Mouse (Mus musculus): ENCODE data around the gene Mrpl22. TPM values are rescaled to one million over a fixed set of nuclear protein-coding genes. Genes with fewer than 3 reads are reported as not detected.

The Mrpl22 gene
- 96.2 and 101 TPM in 2 replicates for polyA plus RNA-seq (2014; fragmentation: Nextera tagmentation; extraction: Ambion mirVana)

DNA sequence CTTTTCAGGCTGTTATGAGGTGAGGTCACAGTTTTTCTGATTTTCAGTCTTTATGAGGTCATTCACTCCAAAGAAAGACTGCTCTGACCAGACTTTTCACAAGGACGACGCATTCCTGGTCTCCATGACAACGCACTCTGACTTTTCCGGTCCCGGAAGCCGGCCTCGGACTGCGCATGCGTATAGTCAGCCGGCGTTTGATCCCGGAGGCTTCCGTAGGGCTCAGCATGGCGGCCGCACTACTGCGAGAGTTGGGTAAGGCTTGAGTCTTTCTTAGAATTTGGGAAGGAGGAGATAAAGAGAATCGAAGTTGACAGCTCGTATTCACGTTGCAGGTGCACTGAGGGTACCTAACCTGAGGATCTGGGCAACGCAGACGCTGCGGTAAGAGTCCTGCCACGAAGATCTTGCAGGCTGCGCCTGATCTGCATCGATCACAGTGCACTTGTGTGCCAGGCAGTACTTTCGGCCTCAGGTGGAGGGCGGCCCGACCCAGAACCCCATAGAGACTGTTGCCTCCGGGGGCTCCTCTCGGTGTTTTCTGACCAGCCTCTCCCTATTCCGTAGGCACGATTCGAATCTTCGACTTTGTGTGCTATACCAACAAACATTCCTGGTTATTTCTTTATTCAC lies at the start of gene Mrpl22:
Mrpl22 (plus strand) TSS at position 203 of the 633 bp plus-strand sequence.
- WGBS, result under 1% methylated on average over 34 of the region's 34 CpGs
- H3K9ac ChIP-seq (replicated peaks; ENCODE audit: low read depth, low read length), result peak within 1 kb of the TSS; percentile 68
- H3K27me3 ChIP-seq (ENCODE audit: control insufficient read depth, insufficient read depth, low read length), result no peaks in the 10 kb centered on the region
- H3K9me3 ChIP-seq (ENCODE audit: control insufficient read depth, low read length), result no peaks in the 10 kb centered on the region
- H3K4me1 ChIP-seq (ENCODE audit: control insufficient read depth, insufficient read depth, low read length), result peaks cover 17% of the 10 kb centered on the region
- peaks cover 15% of the 10 kb centered on the region for H3K36me3 ChIP-seq (ENCODE audit: control insufficient read depth, insufficient read depth, low read length)
- H3K4me3 ChIP-seq (ENCODE audit: low read depth, low read length), result peak within 1 kb of the TSS; percentile 72
- peak; percentile 65 for ATAC-seq (ENCODE audit: low read depth)
- H3K27ac ChIP-seq (ENCODE audit: low read depth, low read length), result peak within 1 kb of the TSS; percentile 62; the same call in 1 of the 2 replicates
- H3K4me2 ChIP-seq (ENCODE audit: low read depth, low read length), result peak within 1 kb of the TSS; percentile 87

DNA sequence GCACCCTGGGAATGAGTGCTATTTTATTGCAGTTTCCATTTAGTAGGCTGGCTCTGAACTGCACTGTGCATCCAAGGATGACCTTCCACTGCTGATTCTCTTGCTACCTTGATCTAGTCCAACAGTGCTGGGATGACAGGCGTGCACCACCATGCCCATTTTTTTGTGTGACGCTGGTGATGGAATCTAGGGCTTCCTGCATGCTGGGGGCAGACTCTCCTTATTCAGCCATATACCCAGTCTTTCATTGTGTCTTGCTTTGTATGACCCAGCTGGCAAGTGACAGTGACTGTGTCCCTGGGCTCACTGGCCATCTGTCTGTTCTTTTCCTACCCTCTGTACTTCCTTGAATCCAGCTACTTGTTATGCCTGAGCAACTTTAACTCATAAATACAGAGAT lies 47.8 kb upstream of the Mrpl22 start:
- Histone ChIP-seq H3K9ac (replicated peaks; ENCODE audit: low read depth, low read length) (no peak overlapping the region), H3K27me3 (ENCODE audit: control insufficient read depth, insufficient read depth, low read length) (no peaks in the 10 kb centered on the region), H3K36me3 (ENCODE audit: control insufficient read depth, insufficient read depth, low read length) (peaks cover 41% of the 10 kb centered on the region), H3K27ac (ENCODE audit: low read depth, low read length) (no peak overlapping the region), H3K9me3 (ENCODE audit: control insufficient read depth, low read length) (no peaks in the 10 kb centered on the region), H3K4me3 (ENCODE audit: low read depth, low read length) (no peak overlapping the region), H3K4me1 (ENCODE audit: control insufficient read depth, insufficient read depth, low read length) (no peaks in the 10 kb centered on the region), H3K4me2 (ENCODE audit: low read depth, low read length) (no peak overlapping the region)
- 83% methylated on average over 2 of the region's 2 CpGs for WGBS
- ATAC-seq (ENCODE audit: low read depth), result no peak

DNA sequence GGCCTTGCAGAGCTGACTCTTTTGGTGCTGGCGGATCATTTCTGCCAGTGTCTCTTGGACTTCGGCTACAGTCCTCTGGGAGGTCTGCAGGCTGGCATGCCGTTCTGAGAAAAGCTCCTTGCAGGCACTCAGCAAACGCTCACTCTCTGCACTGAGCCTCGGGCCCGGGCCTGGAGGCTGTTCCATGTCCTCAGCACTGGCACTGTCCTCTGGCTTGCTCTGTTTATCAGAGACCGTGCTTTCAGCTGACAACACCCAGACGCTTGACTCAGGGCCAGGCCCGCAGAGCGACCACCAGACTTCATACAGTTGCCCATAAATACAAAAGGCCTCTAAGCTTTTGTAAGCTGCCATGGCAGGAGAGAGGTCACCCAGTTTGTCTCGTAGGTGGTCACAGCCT lies 46.4 kb upstream of the Mrpl22 start:
- H3K36me3 ChIP-seq (ENCODE audit: control insufficient read depth, insufficient read depth, low read length), result peaks cover 45% of the 10 kb centered on the region
- WGBS, result 75% methylated on average over 11 of the region's 11 CpGs
- no peaks in the 10 kb centered on the region for H3K4me1 ChIP-seq (ENCODE audit: control insufficient read depth, insufficient read depth, low read length)
- no peaks in the 10 kb centered on the region for H3K27me3 ChIP-seq (ENCODE audit: control insufficient read depth, insufficient read depth, low read length)
- ATAC-seq (ENCODE audit: low read depth), result no peak
- H3K4me2 ChIP-seq (ENCODE audit: low read depth, low read length), result no peak overlapping the region
- no peak overlapping the region for H3K9ac ChIP-seq (replicated peaks; ENCODE audit: low read depth, low read length)
- H3K4me3 ChIP-seq (ENCODE audit: low read depth, low read length), result no peak overlapping the region
- H3K9me3 ChIP-seq (ENCODE audit: control insufficient read depth, low read length), result no peaks in the 10 kb centered on the region
- no peak overlapping the region for H3K27ac ChIP-seq (ENCODE audit: low read depth, low read length)

DNA sequence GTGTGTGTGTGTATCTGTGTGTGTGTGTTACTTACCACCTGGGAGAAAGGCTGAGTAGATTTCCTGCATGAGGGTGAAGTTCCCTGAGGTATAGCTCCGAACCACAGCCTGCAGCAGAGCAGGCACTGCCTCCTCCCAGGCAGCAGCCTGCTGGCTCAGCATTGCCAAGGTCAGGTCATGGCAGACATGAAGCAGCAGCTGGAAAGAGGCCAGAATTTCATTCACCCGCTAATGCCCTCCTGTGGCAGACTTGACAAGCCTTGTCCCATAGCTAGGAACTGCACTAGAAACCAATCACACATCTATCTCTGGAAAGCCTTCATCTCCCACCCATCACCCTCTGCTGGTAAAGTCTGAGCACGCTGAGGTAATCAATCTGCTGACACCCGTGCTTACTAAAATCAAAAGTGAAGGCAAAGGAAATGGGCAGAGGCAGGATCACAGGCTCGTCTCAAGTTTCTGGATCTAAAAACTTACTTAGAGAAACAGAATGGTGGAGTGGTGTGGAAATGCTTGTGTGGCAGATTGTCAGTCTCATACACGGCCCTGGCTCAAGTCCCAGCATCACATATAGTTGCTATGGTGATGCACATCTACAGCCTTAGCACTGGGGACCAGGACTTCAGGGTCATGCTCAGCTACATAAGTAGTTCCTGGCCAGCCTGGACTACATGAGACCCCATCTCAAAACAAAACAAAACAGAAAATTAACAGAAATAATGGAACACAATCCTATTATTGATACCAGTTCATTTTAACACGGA lies 44.9 kb upstream of the Mrpl22 start:
- no peaks in the 10 kb centered on the region for H3K27me3 ChIP-seq (ENCODE audit: control insufficient read depth, insufficient read depth, low read length)
- no peaks in the 10 kb centered on the region for H3K9me3 ChIP-seq (ENCODE audit: control insufficient read depth, low read length)
- H3K27ac ChIP-seq (ENCODE audit: low read depth, low read length), result 0 out of 2 replicates have a peak overlapping the region, but pooled peaks have one; percentile 12
- no peak overlapping the region for H3K4me3 ChIP-seq (ENCODE audit: low read depth, low read length)
- ATAC-seq (ENCODE audit: low read depth), result peak; percentile 46; the same call in 1 of the 2 replicates
- H3K36me3 ChIP-seq (ENCODE audit: control insufficient read depth, insufficient read depth, low read length), result peaks cover 40% of the 10 kb centered on the region
- H3K9ac ChIP-seq (replicated peaks; ENCODE audit: low read depth, low read length), result no peak overlapping the region
- H3K4me1 ChIP-seq (ENCODE audit: control insufficient read depth, insufficient read depth, low read length), result no peaks in the 10 kb centered on the region
- no peak overlapping the region for H3K4me2 ChIP-seq (ENCODE audit: low read depth, low read length)
- WGBS, result 64% methylated on average over 7 of the region's 7 CpGs

DNA sequence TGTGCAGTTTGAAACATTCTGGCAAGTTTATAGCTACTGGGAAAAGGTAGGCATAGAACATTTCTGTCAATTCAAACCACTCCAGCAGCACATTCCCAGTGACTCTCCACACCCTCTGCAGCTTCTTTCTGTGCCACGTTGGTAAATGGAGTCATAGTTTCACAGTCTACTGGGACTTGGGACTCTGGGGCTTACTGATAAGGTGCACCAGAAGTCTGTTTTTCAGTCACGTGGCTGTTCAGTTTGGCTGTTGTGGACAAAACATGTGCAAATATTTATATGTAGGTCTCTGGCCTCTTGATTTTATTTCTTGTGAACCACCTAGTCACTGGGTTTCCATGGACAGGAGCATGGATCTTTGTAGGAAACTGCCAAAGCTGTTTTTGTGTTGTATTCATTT lies 43.9 kb upstream of the Mrpl22 start:
- no peaks in the 10 kb centered on the region for H3K9me3 ChIP-seq (ENCODE audit: control insufficient read depth, low read length)
- H3K9ac ChIP-seq (replicated peaks; ENCODE audit: low read depth, low read length), result no peak overlapping the region
- no peak overlapping the region for H3K4me3 ChIP-seq (ENCODE audit: low read depth, low read length)
- WGBS, result 86% methylated on average over 2 of the region's 2 CpGs
- no peaks in the 10 kb centered on the region for H3K27me3 ChIP-seq (ENCODE audit: control insufficient read depth, insufficient read depth, low read length)
- no peak for ATAC-seq (ENCODE audit: low read depth)
- H3K4me1 ChIP-seq (ENCODE audit: control insufficient read depth, insufficient read depth, low read length), result no peaks in the 10 kb centered on the region
- no peak overlapping the region for H3K4me2 ChIP-seq (ENCODE audit: low read depth, low read length)
- no peak overlapping the region for H3K27ac ChIP-seq (ENCODE audit: low read depth, low read length)
- peaks cover 43% of the 10 kb centered on the region for H3K36me3 ChIP-seq (ENCODE audit: control insufficient read depth, insufficient read depth, low read length)

DNA sequence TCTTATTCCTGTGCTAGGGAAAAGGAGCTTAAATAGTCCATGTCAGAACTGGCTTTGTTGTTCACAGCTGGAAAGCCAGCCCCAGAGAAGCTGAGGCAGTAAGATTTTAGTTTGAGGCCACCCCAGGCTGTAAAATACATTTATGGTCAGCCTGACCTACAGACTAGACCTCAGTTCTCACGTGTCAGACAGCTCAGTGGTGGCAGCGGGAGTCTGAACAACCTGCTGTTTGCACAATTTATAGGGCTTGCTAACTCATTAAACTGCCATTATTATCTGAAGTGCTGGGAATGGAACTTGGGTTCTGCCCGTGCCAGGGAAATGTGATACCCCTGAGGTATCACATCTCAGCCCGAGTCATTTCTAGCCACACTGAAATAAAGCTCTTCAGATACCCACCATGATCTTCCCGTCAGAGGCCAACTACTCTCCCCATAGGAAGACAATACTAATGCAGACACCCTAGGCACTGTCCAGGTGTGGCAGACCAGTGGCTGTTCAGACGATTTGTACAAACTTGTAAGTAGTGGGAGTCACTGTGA lies 42.1 kb upstream of the Mrpl22 start:
- Histone ChIP-seq H3K4me3 (ENCODE audit: low read depth, low read length) (no peak overlapping the region), H3K27ac (ENCODE audit: low read depth, low read length) (no peak overlapping the region), H3K4me2 (ENCODE audit: low read depth, low read length) (no peak overlapping the region), H3K36me3 (ENCODE audit: control insufficient read depth, insufficient read depth, low read length) (peaks cover 52% of the 10 kb centered on the region), H3K9me3 (ENCODE audit: control insufficient read depth, low read length) (no peaks in the 10 kb centered on the region), H3K4me1 (ENCODE audit: control insufficient read depth, insufficient read depth, low read length) (no peaks in the 10 kb centered on the region), H3K27me3 (ENCODE audit: control insufficient read depth, insufficient read depth, low read length) (no peaks in the 10 kb centered on the region), H3K9ac (replicated peaks; ENCODE audit: low read depth, low read length) (no peak overlapping the region)
- ATAC-seq (ENCODE audit: low read depth), result no peak
- WGBS, result 38% methylated on average over 6 of the region's 6 CpGs

DNA sequence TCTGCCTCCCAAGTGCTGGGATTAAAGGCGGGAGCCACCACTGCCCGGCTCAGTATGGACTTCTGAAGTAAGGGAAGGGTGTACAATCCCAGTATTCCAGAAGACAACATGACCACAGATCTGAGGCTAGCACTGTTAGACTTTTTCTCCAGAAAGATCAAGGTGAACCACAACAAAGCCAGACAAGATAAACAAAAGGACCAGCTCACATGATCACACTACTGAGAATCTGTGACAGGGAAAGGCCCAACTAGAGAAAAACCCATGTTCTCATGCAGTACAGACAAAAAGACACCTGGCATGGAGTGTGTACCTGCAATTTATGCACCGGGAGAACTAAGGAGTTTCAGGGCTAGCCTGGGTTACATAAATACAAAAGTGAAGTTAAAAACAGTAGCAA lies 39.4 kb upstream of the Mrpl22 start:
- H3K36me3 ChIP-seq (ENCODE audit: control insufficient read depth, insufficient read depth, low read length), result peaks cover 59% of the 10 kb centered on the region
- 94% methylated on average over 3 of the region's 3 CpGs for WGBS
- ATAC-seq (ENCODE audit: low read depth), result no peak

DNA sequence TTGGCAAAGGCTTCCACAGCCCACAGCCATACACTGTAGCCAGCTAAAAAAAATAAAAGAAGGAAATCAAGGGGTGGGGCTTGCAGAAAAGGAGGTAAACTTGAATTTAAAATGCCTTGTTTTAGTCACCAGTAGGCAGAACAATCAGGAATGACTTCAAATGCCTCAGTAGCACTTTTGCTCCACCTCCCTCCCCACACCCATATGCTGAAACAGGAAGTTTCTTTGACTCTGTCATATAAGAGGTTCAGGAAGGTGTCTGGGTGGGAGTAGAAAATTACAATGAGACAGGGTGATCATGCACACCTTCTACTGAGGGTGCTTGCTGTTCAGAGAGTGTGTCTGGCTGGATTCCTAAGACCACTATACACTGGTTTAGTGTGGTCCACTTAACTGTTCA lies 36.6 kb upstream of the Mrpl22 start:
- no peak overlapping the region for H3K4me2 ChIP-seq (ENCODE audit: low read depth, low read length)
- no peaks in the 10 kb centered on the region for H3K27me3 ChIP-seq (ENCODE audit: control insufficient read depth, insufficient read depth, low read length)
- peaks cover 58% of the 10 kb centered on the region for H3K36me3 ChIP-seq (ENCODE audit: control insufficient read depth, insufficient read depth, low read length)
- no peaks in the 10 kb centered on the region for H3K9me3 ChIP-seq (ENCODE audit: control insufficient read depth, low read length)
- no peak overlapping the region for H3K27ac ChIP-seq (ENCODE audit: low read depth, low read length)
- H3K4me1 ChIP-seq (ENCODE audit: control insufficient read depth, insufficient read depth, low read length), result no peaks in the 10 kb centered on the region
- H3K4me3 ChIP-seq (ENCODE audit: low read depth, low read length), result no peak overlapping the region
- no peak overlapping the region for H3K9ac ChIP-seq (replicated peaks; ENCODE audit: low read depth, low read length)
- ATAC-seq (ENCODE audit: low read depth), result no peak

More for the DNA sequence above, 39.4 kb upstream of the Mrpl22 start:
- Histone ChIP-seq H3K27me3 (ENCODE audit: control insufficient read depth, insufficient read depth, low read length) (no peaks in the 10 kb centered on the region), H3K4me3 (ENCODE audit: low read depth, low read length) (no peak overlapping the region), H3K27ac (ENCODE audit: low read depth, low read length) (no peak overlapping the region), H3K4me1 (ENCODE audit: control insufficient read depth, insufficient read depth, low read length) (no peaks in the 10 kb centered on the region), H3K9me3 (ENCODE audit: control insufficient read depth, low read length) (no peaks in the 10 kb centered on the region), H3K4me2 (ENCODE audit: low read depth, low read length) (no peak overlapping the region), H3K9ac (replicated peaks; ENCODE audit: low read depth, low read length) (no peak overlapping the region)

DNA sequence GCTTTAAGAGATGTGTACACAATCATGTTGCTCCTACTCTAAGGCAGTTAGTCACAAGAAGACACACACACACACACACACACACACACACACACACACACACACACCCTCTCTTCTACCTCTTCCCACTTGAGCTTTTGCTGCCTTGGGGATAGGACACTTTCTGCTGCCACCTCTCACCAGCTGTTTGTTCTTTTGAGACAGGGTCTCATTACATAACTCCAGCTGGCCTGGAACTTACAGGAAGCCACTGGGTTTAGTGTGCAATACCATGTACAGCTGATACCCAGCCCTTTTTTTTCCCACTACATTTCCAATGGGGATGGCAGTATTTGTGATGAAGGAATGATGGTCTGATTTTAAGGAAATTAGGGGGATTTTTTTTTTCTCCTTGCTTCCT lies 36.2 kb upstream of the Mrpl22 start:
- H3K4me3 ChIP-seq (ENCODE audit: low read depth, low read length), result no peak overlapping the region
- H3K27ac ChIP-seq (ENCODE audit: low read depth, low read length), result no peak overlapping the region
- H3K36me3 ChIP-seq (ENCODE audit: control insufficient read depth, insufficient read depth, low read length), result peaks cover 55% of the 10 kb centered on the region
- H3K4me2 ChIP-seq (ENCODE audit: low read depth, low read length), result no peak overlapping the region
- no peak overlapping the region for H3K9ac ChIP-seq (replicated peaks; ENCODE audit: low read depth, low read length)
- H3K9me3 ChIP-seq (ENCODE audit: control insufficient read depth, low read length), result no peaks in the 10 kb centered on the region
- ATAC-seq (ENCODE audit: low read depth), result no peak
- no peaks in the 10 kb centered on the region for H3K4me1 ChIP-seq (ENCODE audit: control insufficient read depth, insufficient read depth, low read length)
- H3K27me3 ChIP-seq (ENCODE audit: control insufficient read depth, insufficient read depth, low read length), result no peaks in the 10 kb centered on the region
